Mouse (Mus musculus) stomach, postnatal 0 days (tissue): Measurements from ENCODE around the gene Slc7a12.

Source experiments
- CTCF ChIP-seq: IDR thresholded peaks from 2 replicates; pipeline ENCODE4 v1.5.1; 2016; ENCODE audit warnings: antibody characterized with exemption, low read depth, mild to moderate bottlenecking, moderate library complexity
- EP300 ChIP-seq: optimal IDR thresholded peaks from 2 replicates; pipeline ENCODE3; 2016; ENCODE audit warnings: antibody characterized with exemption

DNA sequence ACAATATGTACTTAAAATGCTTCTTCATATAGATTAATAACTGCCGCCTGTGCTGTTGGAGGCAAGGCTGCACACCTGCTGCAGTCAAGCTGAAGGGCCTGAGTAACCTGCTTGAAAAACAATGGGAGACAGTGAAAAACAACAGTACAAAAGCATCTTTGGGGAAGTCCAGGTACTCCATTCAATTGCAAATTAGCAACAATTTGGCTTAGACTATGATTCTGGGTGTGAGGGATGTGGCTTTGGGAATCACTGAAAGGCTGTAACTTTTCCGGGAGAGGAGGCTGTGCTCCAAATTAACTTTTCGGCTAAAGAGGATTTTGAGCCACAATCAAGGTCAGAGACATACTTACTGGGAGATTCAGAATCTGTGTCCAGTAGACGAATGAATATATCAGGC is 33.8 kb upstream of the Slc7a12 start:
- TF ChIP-seq CTCF (no peak), EP300 (no peak)
